Mouse (Mus musculus): ENCODE data around the gene Clec11a.

DNA sequence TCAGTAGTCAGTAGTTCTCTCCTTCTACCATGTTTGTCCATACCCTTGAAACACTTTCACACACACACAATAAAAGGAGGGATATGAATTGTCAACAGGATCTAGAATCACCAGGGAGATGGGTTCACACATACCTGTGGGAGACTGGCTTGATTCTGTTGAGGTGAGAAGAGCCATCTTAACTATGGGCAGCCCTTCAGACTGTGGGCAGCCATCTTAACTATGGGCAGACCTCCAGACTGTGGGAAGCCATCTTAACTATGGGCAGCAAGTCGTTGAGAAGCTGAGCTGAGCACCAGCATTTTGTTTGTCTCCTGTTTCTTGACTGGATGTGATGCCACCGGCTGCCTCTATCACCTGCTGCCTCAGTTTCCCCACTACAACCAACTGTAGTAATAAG, 35.4 kb downstream of the Clec11a start:
- TF ChIP-seq MAFK (IDR thresholded peaks at IDR 0.05; ENCODE audit: insufficient read depth, low read depth, low read length): no peak
- peak; percentile 93 for TF ChIP-seq HCFC1 (IDR thresholded peaks at IDR 0.05; ENCODE audit: borderline replicate concordance, insufficient read depth, low read length)
- TF ChIP-seq CHD2 (IDR thresholded peaks at IDR 0.05; ENCODE audit: low read depth, low read length): no peak
- TF ChIP-seq ZC3H11A (IDR thresholded peaks at IDR 0.05; ENCODE audit: borderline replicate concordance, low read depth, low read length): no peak
- no peak for TF ChIP-seq ZNF384 (IDR thresholded peaks at IDR 0.05; ENCODE audit: low read depth, low read length)
